Mouse (Mus musculus): ENCODE measurements around the gene Ywhah. TPM values are rescaled to one million over a fixed set of nuclear protein-coding genes. Genes with fewer than 3 reads are reported as not detected.

The Ywhah gene
- 79.1 TPM for polyA plus RNA-seq (2014; fragmentation: Illumina TruSeq; extraction: RNeasy Lipid Tissue Mini Kit (QIAGEN cat#74804); ENCODE audit: low read depth, low replicate concordance)

DNA sequence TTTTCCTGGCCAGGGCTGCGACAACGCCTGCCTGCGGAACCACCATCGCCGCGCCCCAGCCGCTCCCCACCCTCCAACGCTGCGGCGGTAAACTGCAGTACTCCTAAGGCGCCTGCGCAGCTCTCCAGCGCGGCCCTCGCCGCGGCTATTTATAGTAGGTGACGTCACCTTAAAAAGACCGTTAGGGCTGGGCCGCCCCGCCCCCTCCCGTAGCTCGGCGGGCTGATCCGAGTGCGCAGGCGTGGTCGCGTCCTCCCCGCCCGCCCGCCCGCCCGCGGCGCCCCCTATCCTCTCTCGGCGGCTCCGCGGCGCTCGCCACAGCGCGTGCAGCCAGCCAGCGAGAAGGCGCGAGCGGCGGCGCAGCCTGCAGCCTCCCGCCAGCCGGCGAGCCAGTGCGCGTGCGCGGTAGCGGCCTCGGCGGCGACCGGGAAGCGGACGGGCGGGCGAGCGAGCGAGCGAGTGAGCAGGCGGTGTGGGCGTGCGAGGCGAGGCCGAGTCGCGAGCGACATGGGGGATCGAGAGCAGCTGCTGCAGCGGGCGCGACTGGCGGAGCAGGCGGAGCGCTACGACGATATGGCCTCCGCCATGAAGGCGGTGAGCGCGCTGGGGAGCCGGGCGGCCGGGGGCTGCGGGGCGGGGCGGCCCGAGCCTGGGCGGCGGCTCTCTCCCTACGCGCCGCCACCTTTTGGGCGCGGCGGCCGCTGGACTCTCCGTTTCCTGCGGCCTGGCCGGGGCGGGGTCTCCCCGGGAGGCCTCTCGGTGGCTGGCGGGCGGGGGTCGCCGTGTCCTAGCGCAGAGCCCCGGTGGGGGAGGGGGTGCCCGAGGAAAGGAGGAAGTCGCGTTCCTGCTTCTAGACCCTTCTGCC lies at the start of gene Ywhah:
Ywhah (plus strand) TSS at position 256 of the 865 bp plus-strand sequence.

Other genes starting within 250 kb of the Ywhah start
- 8.2 TPM for gene Pisd, start 233.2 kb upstream of the Ywhah start, polyA plus RNA-seq (2014; fragmentation: Illumina TruSeq; extraction: RNeasy Lipid Tissue Mini Kit (QIAGEN cat#74804); ENCODE audit: low read depth, low replicate concordance)
- gene Gm20671, start 191.7 kb upstream of the Ywhah start, polyA plus RNA-seq (2014; fragmentation: Illumina TruSeq; extraction: RNeasy Lipid Tissue Mini Kit (QIAGEN cat#74804); ENCODE audit: low read depth, low replicate concordance) = not detected
- gene Prr14l, start 164.6 kb upstream of the Ywhah start, polyA plus RNA-seq (2014; fragmentation: Illumina TruSeq; extraction: RNeasy Lipid Tissue Mini Kit (QIAGEN cat#74804); ENCODE audit: low read depth, low replicate concordance) = 5.1 TPM
- 14.8 TPM for gene Depdc5, start 155.1 kb upstream of the Ywhah start, polyA plus RNA-seq (2014; fragmentation: Illumina TruSeq; extraction: RNeasy Lipid Tissue Mini Kit (QIAGEN cat#74804); ENCODE audit: low read depth, low replicate concordance)
- gene Slc5a1, start 85.4 kb downstream of the Ywhah start, polyA plus RNA-seq (2014; fragmentation: Illumina TruSeq; extraction: RNeasy Lipid Tissue Mini Kit (QIAGEN cat#74804); ENCODE audit: low read depth, low replicate concordance) = 1.1 TPM
- gene Spon2, start 199.6 kb downstream of the Ywhah start, polyA plus RNA-seq (2014; fragmentation: Illumina TruSeq; extraction: RNeasy Lipid Tissue Mini Kit (QIAGEN cat#74804); ENCODE audit: low read depth, low replicate concordance) = 0.56 TPM

All from liver, adult 10 weeks (tissue).